Mouse (Mus musculus): ENCODE measurements around the gene Susd1. TPM values are rescaled to one million over a fixed set of nuclear protein-coding genes. Genes with fewer than 3 reads are reported as not detected.
A peak's percentile ranks its signal among the peaks of the same experiment; 100 is the strongest.

Gene Susd1
- total and polyA plus RNA-seq, 2 experiments from 2014 or later: 1.6 to 7.9 TPM

GRCm38 (mm10) chr4:59400931-59401330, 37.5 kb downstream of the Susd1 start:
- Histone ChIP-seq H3K4me3 (ENCODE audit: low read depth, low read length) (no peak overlapping the region), H3K9ac (no peak overlapping the region), H3K9me3 (ENCODE audit: low read length) (no peaks in the 10 kb centered on the region), H3K4me2 (ENCODE audit: low read depth) (no peak overlapping the region), H3K27ac (ENCODE audit: low read depth, low read length) (no peak overlapping the region), H3K4me1 (ENCODE audit: insufficient read depth) (no peaks in the 10 kb centered on the region), H3K36me3 (ENCODE audit: insufficient read depth) (no peaks in the 10 kb centered on the region), H3K27me3 (ENCODE audit: insufficient read depth, low read length) (no peaks in the 10 kb centered on the region)
- WGBS: 31% methylated on average over 10 of the region's 10 CpGs
- TF ChIP-seq CTCF (IDR thresholded peaks at IDR 0.05; ENCODE audit: low read depth): no peak
- DNase-seq: no peak
- no peak for ATAC-seq

GRCm38 (mm10) chr4:59399343-59399742, 39.1 kb downstream of the Susd1 start:
- H3K4me3 ChIP-seq (ENCODE audit: low read depth, low read length): no peak overlapping the region
- 78% methylated on average over 4 of the region's 4 CpGs for WGBS
- H3K9ac ChIP-seq: no peak overlapping the region
- no peak for DNase-seq
- no peaks in the 10 kb centered on the region for H3K27me3 ChIP-seq (ENCODE audit: insufficient read depth, low read length)
- ATAC-seq: no peak
- no peaks in the 10 kb centered on the region for H3K36me3 ChIP-seq (ENCODE audit: insufficient read depth)
- no peaks in the 10 kb centered on the region for H3K4me1 ChIP-seq (ENCODE audit: insufficient read depth)
- H3K4me2 ChIP-seq (ENCODE audit: low read depth): no peak overlapping the region
- no peak for TF ChIP-seq CTCF (IDR thresholded peaks at IDR 0.05; ENCODE audit: low read depth)
- H3K9me3 ChIP-seq (ENCODE audit: low read length): no peaks in the 10 kb centered on the region
- no peak overlapping the region for H3K27ac ChIP-seq (ENCODE audit: low read depth, low read length)

- Histone ChIP-seq H3K27me3 (ENCODE audit: insufficient read depth, low read length) (no peaks in the 10 kb centered on the region), H3K9ac (no peak overlapping the region), H3K4me1 (ENCODE audit: insufficient read depth) (no peaks in the 10 kb centered on the region), H3K4me3 (ENCODE audit: low read depth, low read length) (no peak overlapping the region), H3K4me2 (ENCODE audit: low read depth) (no peak overlapping the region), H3K9me3 (ENCODE audit: low read length) (no peaks in the 10 kb centered on the region), H3K27ac (ENCODE audit: low read depth, low read length) (no peak overlapping the region), H3K36me3 (ENCODE audit: insufficient read depth) (no peaks in the 10 kb centered on the region)
- DNase-seq: no peak
- no peak for ATAC-seq
- 95% methylated on average over 2 of the region's 2 CpGs for WGBS
- no peak for TF ChIP-seq CTCF (IDR thresholded peaks at IDR 0.05; ENCODE audit: low read depth)
Observed at GRCm38 (mm10) chr4:59395528-59395927, 42.9 kb downstream of the Susd1 start.

GRCm38 (mm10) chr4:59394155-59394554, 44.3 kb downstream of the Susd1 start:
- Histone ChIP-seq H3K9me3 (ENCODE audit: low read length) (no peaks in the 10 kb centered on the region), H3K4me3 (ENCODE audit: low read depth, low read length) (no peak overlapping the region), H3K27me3 (ENCODE audit: insufficient read depth, low read length) (no peaks in the 10 kb centered on the region), H3K4me1 (ENCODE audit: insufficient read depth) (no peaks in the 10 kb centered on the region), H3K4me2 (ENCODE audit: low read depth) (no peak overlapping the region), H3K9ac (no peak overlapping the region), H3K36me3 (ENCODE audit: insufficient read depth) (no peaks in the 10 kb centered on the region), H3K27ac (ENCODE audit: low read depth, low read length) (no peak overlapping the region)
- WGBS: 93% methylated on average over 2 of the region's 2 CpGs
- DNase-seq: no peak
- ATAC-seq: no peak
- TF ChIP-seq CTCF (IDR thresholded peaks at IDR 0.05; ENCODE audit: low read depth): no peak

GRCm38 (mm10) chr4:59388447-59389030, 49.9 kb downstream of the Susd1 start:
- TF ChIP-seq CTCF (IDR thresholded peaks at IDR 0.05; ENCODE audit: low read depth): peak; percentile 39; the same call in 1 of the 2 replicates
- Histone ChIP-seq H3K4me2 (ENCODE audit: low read depth) (peak overlapping the region; percentile 50), H3K9ac (peak overlapping the region; percentile 44), H3K9me3 (ENCODE audit: low read length) (no peaks in the 10 kb centered on the region), H3K27ac (ENCODE audit: low read depth, low read length) (no peak overlapping the region), H3K36me3 (ENCODE audit: insufficient read depth) (no peaks in the 10 kb centered on the region), H3K27me3 (ENCODE audit: insufficient read depth, low read length) (no peaks in the 10 kb centered on the region), H3K4me1 (ENCODE audit: insufficient read depth) (0 out of 2 replicates have a peak, but pooled peaks cover 9% of the 10 kb centered on the region), H3K4me3 (ENCODE audit: low read depth, low read length) (peak overlapping the region; percentile 4; the same call in 1 of the 2 replicates)
- whole genome bisulfite sequencing: 7% methylated on average over 13 of the region's 13 CpGs
- peak; percentile 63 for DNase-seq
- peak; percentile 80 for ATAC-seq

- H3K4me1 ChIP-seq (ENCODE audit: insufficient read depth): 0 out of 2 replicates have a peak, but pooled peaks cover 9% of the 10 kb centered on the region
- no peaks in the 10 kb centered on the region for H3K27me3 ChIP-seq (ENCODE audit: insufficient read depth, low read length)
- no peaks in the 10 kb centered on the region for H3K36me3 ChIP-seq (ENCODE audit: insufficient read depth)
- no peak for ATAC-seq
- H3K9me3 ChIP-seq (ENCODE audit: low read length): no peaks in the 10 kb centered on the region
- no peak overlapping the region for H3K27ac ChIP-seq (ENCODE audit: low read depth, low read length)
- DNase-seq: no peak
- H3K4me3 ChIP-seq (ENCODE audit: low read depth, low read length): no peak overlapping the region
- TF ChIP-seq CTCF (IDR thresholded peaks at IDR 0.05; ENCODE audit: low read depth): no peak
- WGBS: 55% methylated on average over 13 of the region's 13 CpGs
- peak overlapping the region; percentile 50 for H3K4me2 ChIP-seq (ENCODE audit: low read depth)
- no peak overlapping the region for H3K9ac ChIP-seq
Observed at GRCm38 (mm10) chr4:59387387-59388210, 50.8 kb downstream of the Susd1 start.

GRCm38 (mm10) chr4:59385254-59385895, 53.1 kb downstream of the Susd1 start:
- H3K4me3 ChIP-seq (ENCODE audit: low read depth, low read length): no peak overlapping the region
- no peak for ATAC-seq
- WGBS: 85% methylated on average over 10 of the region's 10 CpGs
- no peaks in the 10 kb centered on the region for H3K27me3 ChIP-seq (ENCODE audit: insufficient read depth, low read length)
- H3K9me3 ChIP-seq (ENCODE audit: low read length): no peaks in the 10 kb centered on the region
- H3K9ac ChIP-seq: no peak overlapping the region
- no peak overlapping the region for H3K4me2 ChIP-seq (ENCODE audit: low read depth)
- 0 out of 2 replicates have a peak, but pooled peaks cover 15% of the 10 kb centered on the region for H3K4me1 ChIP-seq (ENCODE audit: insufficient read depth)
- H3K27ac ChIP-seq (ENCODE audit: low read depth, low read length): no peak overlapping the region
- no peak for TF ChIP-seq CTCF (IDR thresholded peaks at IDR 0.05; ENCODE audit: low read depth)
- no peaks in the 10 kb centered on the region for H3K36me3 ChIP-seq (ENCODE audit: insufficient read depth)
- DNase-seq: no peak

Data from forebrain, postnatal 0 days (tissue).